Mouse (Mus musculus) intestine, postnatal 0 days (tissue): Measurements from ENCODE around the gene Slc25a39. TPM values are rescaled to one million over a fixed set of nuclear protein-coding genes. Genes with fewer than 3 reads are reported as not detected.
"Not testable (repeated sequence)": the region's sequence is repeated elsewhere in the genome, so short reads cannot be mapped to it uniquely, and the experiment has no call there.

Experiments
- ATAC-seq: fragments of 200-750 bp; cut with Nextera tagmentation; 2 replicates; pipeline ENCODE4 v1.8.0; 2017; ENCODE audit warnings: mild to moderate bottlenecking, moderate TSS enrichment, moderate library complexity
- H3K27ac ChIP-seq: fragments of 300-500 bp; sonication (generic); 2 replicates; pipeline ENCODE4 v1.5.1; 2014; ENCODE audit warnings: mild to moderate bottlenecking, low read depth, low read length, moderate library complexity
- H3K27me3 ChIP-seq: fragments of 300-500 bp; sonication (generic); replicated peaks from 2 replicates; pipeline ENCODE4 v1.6.1; 2014; ENCODE audit warnings: low read length, mixed read lengths; ENCODE audit not compliant: control insufficient read depth, insufficient read depth
- H3K36me3 ChIP-seq: fragments of 300-500 bp; sonication (generic); 2 replicates; pipeline ENCODE4 v1.6.1; 2014; ENCODE audit warnings: mild to moderate bottlenecking, moderate library complexity; ENCODE audit not compliant: control insufficient read depth, insufficient read depth
- H3K4me1 ChIP-seq: fragments of 300-500 bp; sonication (generic); replicated peaks from 2 replicates; pipeline ENCODE4 v1.6.1; 2014; ENCODE audit warnings: antibody characterized with exemption, low read length, mixed read lengths; ENCODE audit not compliant: control insufficient read depth, insufficient read depth
- H3K4me2 ChIP-seq: fragments of 300-500 bp; sonication (generic); replicated peaks from 2 replicates; pipeline ENCODE4 v1.6.1; 2014; ENCODE audit warnings: low read depth, mild to moderate bottlenecking, moderate library complexity
- H3K4me3 ChIP-seq: fragments of 300-500 bp; sonication (generic); 2 replicates; pipeline ENCODE4 v1.5.1; 2014; ENCODE audit warnings: low read depth, low read length
- H3K9ac ChIP-seq: fragments of 300-500 bp; sonication (generic); 2 replicates; pipeline ENCODE4 v1.6.1; 2014; ENCODE audit warnings: mild to moderate bottlenecking, low read depth, low read length
- H3K9me3 ChIP-seq: fragments of 300-500 bp; sonication (generic); 2 replicates; pipeline ENCODE4 v1.6.1; 2016; ENCODE audit warnings: mixed run types; ENCODE audit not compliant: control insufficient read depth
- CTCF ChIP-seq: sonication (generic); IDR thresholded peaks from 2 replicates; pipeline ENCODE4 v1.5.1; 2016; ENCODE audit warnings: low read depth, mild to moderate bottlenecking, control low read depth, antibody characterized with exemption, moderate library complexity
- WGBS: fragments of 180-500 bp; shearing (Covaris S2); extraction: QIAGEN DNeasy Blood & Tissue Kit; methylation state at CpG from one replicate; pipeline ENCODE4 v1.1.7; 2014; 5-methylcytosine and 5-hydroxymethylcytosine counted together
- polyA plus RNA-seq: library from polyadenylated mRNA; unstranded; fragments of >200 nt; fragmentation: Nextera tagmentation; extraction: Ambion mirVana; gene quantifications from 2 replicates; pipeline ENCODE4 v1.2.1, GENCODE M21; 2015

Slc25a39 gene
- polyA plus RNA-seq, 1 experiment from 2014 or later: 296 TPM

GRCm38 (mm10) chr11:102417160-102417559 lies 9.4 kb upstream of the Slc25a39 start:
- Histone ChIP-seq H3K4me1 (no peaks in the 10 kb centered on the region), H3K4me3 (no peak overlapping the region), H3K9me3 (no peaks in the 10 kb centered on the region), H3K4me2 (no peak overlapping the region), H3K9ac (no peak overlapping the region), H3K27ac (no peak overlapping the region), H3K36me3 (no peaks in the 10 kb centered on the region), H3K27me3 (no peaks in the 10 kb centered on the region)
- WGBS: 84% methylated on average over 1 of the region's 1 CpGs
- ATAC-seq: no peak
- no peak for TF ChIP-seq CTCF

- H3K9ac ChIP-seq: no peak overlapping the region
- ATAC-seq: no peak
- no peaks in the 10 kb centered on the region for H3K9me3 ChIP-seq
- H3K4me3 ChIP-seq: no peak overlapping the region
- TF ChIP-seq CTCF: no peak
- no peaks in the 10 kb centered on the region for H3K27me3 ChIP-seq
- H3K4me1 ChIP-seq: no peaks in the 10 kb centered on the region
- 65% methylated on average over 10 of the region's 10 CpGs for WGBS
- H3K27ac ChIP-seq: no peak overlapping the region
- no peaks in the 10 kb centered on the region for H3K36me3 ChIP-seq
- no peak overlapping the region for H3K4me2 ChIP-seq
These were observed 7.5 kb upstream of the Slc25a39 start for GRCm38 (mm10) chr11:102415034-102415802.

- no peaks in the 10 kb centered on the region for H3K36me3 ChIP-seq
- H3K4me2 ChIP-seq: no peak overlapping the region
- H3K27ac ChIP-seq: no peak overlapping the region
- H3K27me3 ChIP-seq: no peaks in the 10 kb centered on the region
- no peak for ATAC-seq
- no peak for TF ChIP-seq CTCF
- H3K9me3 ChIP-seq: no peaks in the 10 kb centered on the region
- WGBS: 72% methylated on average over 8 of the region's 8 CpGs
- H3K4me1 ChIP-seq: no peaks in the 10 kb centered on the region; the same call in 1 of the 2 replicates
- no peak overlapping the region for H3K9ac ChIP-seq
- H3K4me3 ChIP-seq: no peak overlapping the region
These were observed 5.3 kb upstream of the Slc25a39 start for GRCm38 (mm10) chr11:102413059-102413458.

- ATAC-seq: no peak
- Histone ChIP-seq H3K9me3 (no peaks in the 10 kb centered on the region), H3K9ac (no peak overlapping the region), H3K4me2 (no peak overlapping the region), H3K4me1 (no peaks in the 10 kb centered on the region; the same call in 1 of the 2 replicates), H3K36me3 (no peaks in the 10 kb centered on the region), H3K27ac (no peak overlapping the region), H3K27me3 (no peaks in the 10 kb centered on the region), H3K4me3 (no peak overlapping the region)
- 6% methylated on average over 11 of the region's 11 CpGs for WGBS
- TF ChIP-seq CTCF: peak; percentile 95
These were observed 4.0 kb upstream of the Slc25a39 start for GRCm38 (mm10) chr11:102411704-102412103.

- Histone ChIP-seq H3K4me2 (no peak overlapping the region), H3K9ac (no peak overlapping the region), H3K4me1 (peaks cover under 1% of the 10 kb centered on the region; the same call in 1 of the 2 replicates), H3K27me3 (no peaks in the 10 kb centered on the region), H3K27ac (no peak overlapping the region), H3K36me3 (no peaks in the 10 kb centered on the region), H3K9me3 (no peaks in the 10 kb centered on the region), H3K4me3 (no peak overlapping the region)
- 69% methylated on average over 3 of the region's 3 CpGs for WGBS
- no peak for ATAC-seq
- TF ChIP-seq CTCF: no peak
These were observed 3.3 kb upstream of the Slc25a39 start for GRCm38 (mm10) chr11:102411061-102411460.

- not testable (repeated sequence) for H3K9ac ChIP-seq, H3K4me2 ChIP-seq, H3K36me3 ChIP-seq, H3K4me1 ChIP-seq, H3K27ac ChIP-seq, H3K9me3 ChIP-seq, H3K4me3 ChIP-seq, ATAC-seq, H3K27me3 ChIP-seq
- WGBS: 89% methylated on average over 3 of the region's 3 CpGs
These were observed 2.6 kb upstream of the Slc25a39 start for GRCm38 (mm10) chr11:102410345-102410744.
